Mouse (Mus musculus) ovary, postnatal 14 days (tissue): ENCODE results near the gene Fev.

Source experiments
- DNase-seq: peaks from one replicate; pipeline ENCODE4 v3.0.0; 2022; ENCODE audit warnings: low spot score

The Fev gene

GRCm38 (mm10) chr1:74885369-74886042 lies at the start of gene Fev:
Fev (minus strand) TSS chr1:74885419.
- no peak for DNase-seq

- no peak for DNase-seq
These were observed 42.5 kb upstream of the Fev start for GRCm38 (mm10) chr1:74927621-74928296.

- peak; percentile 34 for DNase-seq
These were observed 41.5 kb upstream of the Fev start for GRCm38 (mm10) chr1:74926721-74927120.

- no peak for DNase-seq
These were observed 39.2 kb upstream of the Fev start for GRCm38 (mm10) chr1:74924464-74924863.

- no peak for DNase-seq
These were observed 30.5 kb upstream of the Fev start for GRCm38 (mm10) chr1:74915706-74916105.

GRCm38 (mm10) chr1:74902191-74902590 lies 17.0 kb upstream of the Fev start:
- no peak for DNase-seq

GRCm38 (mm10) chr1:74901686-74902085 lies 16.5 kb upstream of the Fev start:
- peak; percentile 38 for DNase-seq

- peak; percentile 18 for DNase-seq
These were observed 15.4 kb upstream of the Fev start for GRCm38 (mm10) chr1:74900341-74901285.

- no peak for DNase-seq
These were observed 13.6 kb upstream of the Fev start for GRCm38 (mm10) chr1:74898656-74899431.

- DNase-seq: no peak
These were observed 12.8 kb upstream of the Fev start for GRCm38 (mm10) chr1:74897976-74898375.

- DNase-seq: peak; percentile 49
These were observed 9.7 kb upstream of the Fev start for GRCm38 (mm10) chr1:74894966-74895365.

GRCm38 (mm10) chr1:74893134-74893855 lies 8.1 kb upstream of the Fev start, which contains the start of gene Cryba2:
Cryba2 (minus strand) TSS chr1:74893143.
- peak; percentile 18 for DNase-seq

GRCm38 (mm10) chr1:74892351-74893133 lies 7.3 kb upstream of the Fev start:
- no peak for DNase-seq

GRCm38 (mm10) chr1:74891513-74891912 lies 6.3 kb upstream of the Fev start:
- peak; percentile 35 for DNase-seq

GRCm38 (mm10) chr1:74884196-74885141 lies 750 bp downstream of the Fev start:
- DNase-seq: no peak

GRCm38 (mm10) chr1:74883441-74883840 lies 1.8 kb downstream of the Fev start:
- DNase-seq: no peak

GRCm38 (mm10) chr1:74882828-74883227 lies 2.4 kb downstream of the Fev start:
- DNase-seq: no peak

- DNase-seq: no peak
These were observed 3.0 kb downstream of the Fev start for GRCm38 (mm10) chr1:74882055-74882734.
